Mouse (Mus musculus) liver, postnatal 0 days (tissue): ENCODE results near the gene Slco2b1. TPM values are rescaled to one million over a fixed set of nuclear protein-coding genes. Genes with fewer than 3 reads are reported as not detected.

Experiments
- ATAC-seq: fragments of 200-750 bp; cut with Nextera tagmentation; 2 replicates; pipeline ENCODE4 v1.8.0; 2017; ENCODE audit warnings: mild to moderate bottlenecking, moderate library complexity
- DNase-seq: peaks from one replicate; pipeline ENCODE4 v3.0.0-alpha.2; 2016
- H3K27ac ChIP-seq: fragments of 300-500 bp; sonication (generic); 2 replicates; pipeline ENCODE4 v1.5.1; 2014; ENCODE audit warnings: antibody characterized with exemption, moderate library complexity, mild to moderate bottlenecking, low read depth
- H3K27me3 ChIP-seq: fragments of 300-500 bp; sonication (generic); 2 replicates; pipeline ENCODE4 v1.6.1; 2014; ENCODE audit warnings: low read length, control low read depth, mixed read lengths; ENCODE audit not compliant: insufficient read depth
- H3K36me3 ChIP-seq: fragments of 300-500 bp; sonication (generic); replicated peaks from 2 replicates; pipeline ENCODE4 v1.6.1; 2014; ENCODE audit warnings: mild to moderate bottlenecking, control low read depth, low read length, moderate library complexity, mixed read lengths; ENCODE audit not compliant: insufficient read depth
- H3K4me1 ChIP-seq: fragments of 300-500 bp; sonication (generic); 2 replicates; pipeline ENCODE4 v1.6.1; 2014; ENCODE audit warnings: antibody characterized with exemption, mild to moderate bottlenecking, control low read depth; ENCODE audit not compliant: insufficient read depth
- H3K4me2 ChIP-seq: fragments of 300-500 bp; sonication (generic); 2 replicates; pipeline ENCODE4 v1.6.1; 2014; ENCODE audit warnings: low read depth, mild to moderate bottlenecking, low read length, moderate library complexity, mixed read lengths
- H3K4me3 ChIP-seq: fragments of 300-500 bp; sonication (generic); 2 replicates; pipeline ENCODE4 v1.5.1; 2014; ENCODE audit warnings: low read depth, low read length
- H3K9ac ChIP-seq: fragments of 300-500 bp; sonication (generic); replicated peaks from 2 replicates; pipeline ENCODE4 v1.6.1; 2014; ENCODE audit warnings: mild to moderate bottlenecking, moderate library complexity
- H3K9me3 ChIP-seq: fragments of 300-500 bp; sonication (generic); 2 replicates; pipeline ENCODE4 v1.6.1; 2016; ENCODE audit warnings: mild to moderate bottlenecking, control low read depth, low read length, mixed read lengths
- CTCF ChIP-seq: sonication (generic); IDR thresholded peaks from 2 replicates; pipeline ENCODE4 v1.5.1; 2016; ENCODE audit warnings: antibody characterized with exemption, low read depth
- EP300 ChIP-seq: IDR thresholded peaks from 2 replicates; pipeline ENCODE4 v1.6.1; 2016; ENCODE audit warnings: antibody characterized with exemption, low read depth, mild to moderate bottlenecking
- WGBS: fragments of 180-500 bp; shearing (Covaris S2); extraction: QIAGEN DNeasy Blood & Tissue Kit; methylation state at CpG from one replicate; pipeline ENCODE4 v1.1.7; 2014; ENCODE audit not compliant: insufficient replicate concordance; 5-methylcytosine and 5-hydroxymethylcytosine counted together
- polyA plus RNA-seq: library from polyadenylated mRNA; unstranded; fragments of >200 nt; fragmentation: Nextera tagmentation; extraction: Ambion mirVana; gene quantifications from 2 replicates; pipeline ENCODE4 v1.2.1, GENCODE M21; 2015

The Slco2b1 gene
- polyA plus RNA-seq, 1 experiment from 2014 or later, result 0.68 TPM

DNA sequence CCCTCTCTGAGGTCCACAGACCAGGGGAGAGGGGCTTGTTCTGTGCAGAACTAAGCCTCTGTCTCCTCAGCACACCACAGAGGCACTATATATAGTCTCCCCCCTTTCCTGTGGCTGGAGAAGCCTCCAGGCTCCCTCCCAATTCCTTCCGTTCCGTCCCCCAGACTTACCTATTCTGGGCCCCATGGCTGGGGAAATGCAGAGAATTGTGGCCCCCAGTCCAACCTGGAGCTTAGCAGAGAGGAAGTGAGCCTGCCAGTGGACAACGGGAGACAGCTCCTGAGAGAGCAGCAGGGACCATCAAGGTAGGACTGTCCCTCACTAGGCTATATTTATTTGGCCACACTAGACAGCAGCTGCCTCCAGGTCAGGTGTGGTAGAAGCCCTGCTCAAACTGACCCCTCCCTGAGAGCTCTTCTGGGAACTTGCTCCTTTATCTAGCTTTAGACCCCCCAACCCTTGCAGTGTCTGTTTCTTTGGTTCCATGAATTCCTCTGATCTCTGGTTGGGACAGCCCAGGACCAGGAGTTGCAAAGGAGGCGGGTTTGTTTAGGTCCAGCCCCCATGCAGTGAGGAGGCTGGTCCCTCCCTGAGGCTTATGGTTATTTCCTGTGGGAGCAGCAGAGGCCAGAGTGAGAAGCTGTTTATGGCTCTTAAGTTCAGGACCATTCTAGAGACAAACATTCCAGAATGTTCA, 4.7 kb downstream of the Slco2b1 start:
- no peaks in the 10 kb centered on the region for H3K27me3 ChIP-seq
- no peak for ATAC-seq
- no peaks in the 10 kb centered on the region for H3K9me3 ChIP-seq
- no peak for TF ChIP-seq CTCF
- no peak for TF ChIP-seq EP300
- WGBS, result 30% methylated on average over 4 of the region's 4 CpGs
- H3K4me3 ChIP-seq, result no peak overlapping the region
- no peak overlapping the region for H3K4me2 ChIP-seq
- no peak overlapping the region; the same call in 1 of the 2 replicates for H3K9ac ChIP-seq
- no peaks in the 10 kb centered on the region for H3K36me3 ChIP-seq
- no peak overlapping the region for H3K27ac ChIP-seq
- no peaks in the 10 kb centered on the region for H3K4me1 ChIP-seq
- DNase-seq, result no peak

DNA sequence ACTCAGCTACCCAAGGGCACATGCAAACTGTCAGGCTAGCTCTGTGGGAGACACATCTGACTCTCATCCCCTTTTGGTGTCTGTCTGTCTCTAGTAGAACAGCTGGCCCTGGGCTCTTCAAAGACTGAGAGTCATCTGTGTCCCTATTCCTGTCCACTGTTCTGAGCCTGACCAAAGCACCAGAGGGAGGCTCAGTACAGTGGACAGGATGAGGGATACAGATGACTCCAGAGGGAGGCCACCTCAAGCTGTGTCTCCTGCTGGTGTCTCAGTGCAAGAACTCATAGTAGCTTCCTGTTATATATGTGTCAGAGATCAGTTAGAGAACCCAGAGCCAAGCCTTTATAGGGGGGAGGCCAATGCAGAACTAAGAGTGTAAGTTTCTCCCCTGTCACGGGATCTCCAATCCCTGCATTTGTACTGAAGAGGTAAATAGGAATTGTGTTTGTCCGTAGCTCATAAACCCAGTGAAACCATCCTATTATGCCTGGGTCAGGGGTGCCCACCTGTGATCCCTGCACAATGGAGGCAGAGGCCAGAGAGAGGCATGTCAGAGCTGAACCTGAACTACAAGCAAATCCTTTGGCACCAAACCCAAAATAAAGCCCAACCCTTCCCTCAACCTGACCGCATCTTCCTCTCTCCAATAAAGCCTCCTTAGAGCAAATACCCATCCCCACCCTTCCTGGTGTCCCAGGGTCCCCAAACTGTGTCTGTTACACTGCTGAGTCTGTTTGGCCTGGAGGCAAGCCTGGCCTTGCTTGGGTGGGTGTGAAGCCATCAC, 6.2 kb downstream of the Slco2b1 start:
- TF ChIP-seq EP300, result no peak
- TF ChIP-seq CTCF, result no peak
- no peak overlapping the region for H3K9ac ChIP-seq
- no peak for DNase-seq

GRCm38 (mm10) chr7:99702201-99702600, 8.9 kb downstream of the Slco2b1 start:
- H3K27ac ChIP-seq, result no peak overlapping the region
- WGBS, result 44% methylated on average over 6 of the region's 6 CpGs
- no peaks in the 10 kb centered on the region for H3K4me1 ChIP-seq
- H3K4me3 ChIP-seq, result no peak overlapping the region
- no peaks in the 10 kb centered on the region for H3K9me3 ChIP-seq
- no peak overlapping the region for H3K4me2 ChIP-seq
- TF ChIP-seq CTCF (no peak), EP300 (peak; percentile 39; the same call in 1 of the 2 replicates)
- no peaks in the 10 kb centered on the region for H3K36me3 ChIP-seq
- DNase-seq (no peak), ATAC-seq (peak; percentile 10; the same call in 1 of the 2 replicates)
- H3K9ac ChIP-seq, result no peak overlapping the region
- H3K27me3 ChIP-seq, result no peaks in the 10 kb centered on the region

More for the DNA sequence above, 6.2 kb downstream of the Slco2b1 start:
- no peaks in the 10 kb centered on the region for H3K4me1 ChIP-seq
- H3K4me3 ChIP-seq, result no peak overlapping the region
- WGBS, result 71% methylated on average over 3 of the region's 3 CpGs
- no peak overlapping the region for H3K27ac ChIP-seq
- no peak overlapping the region for H3K4me2 ChIP-seq
- ATAC-seq, result no peak
- no peaks in the 10 kb centered on the region for H3K9me3 ChIP-seq
- H3K27me3 ChIP-seq, result no peaks in the 10 kb centered on the region
- H3K36me3 ChIP-seq, result no peaks in the 10 kb centered on the region

DNA sequence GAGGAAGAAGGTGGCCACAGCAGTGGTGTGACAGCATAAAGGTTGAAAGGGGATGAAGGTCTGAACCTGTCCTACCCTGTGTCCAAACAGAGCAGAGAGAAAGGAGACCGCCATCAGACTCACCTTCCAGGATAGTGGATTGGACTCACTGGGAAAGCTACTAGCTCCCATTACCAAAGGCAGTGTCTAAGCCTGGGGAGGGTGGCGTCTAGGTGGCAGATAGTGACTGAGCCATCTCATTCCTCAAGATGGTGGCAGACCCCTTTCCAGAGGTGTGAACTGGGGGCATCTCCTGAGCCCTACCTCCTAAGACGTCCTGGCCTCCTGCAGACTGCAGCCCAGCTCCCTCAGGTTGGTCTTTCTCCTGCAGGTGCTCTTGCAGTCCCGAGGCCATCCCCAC, 10.5 kb downstream of the Slco2b1 start:
- Histone ChIP-seq H3K9me3 (no peaks in the 10 kb centered on the region), H3K36me3 (no peaks in the 10 kb centered on the region), H3K27me3 (no peaks in the 10 kb centered on the region), H3K4me2 (no peak overlapping the region), H3K4me1 (no peaks in the 10 kb centered on the region), H3K9ac (no peak overlapping the region), H3K27ac (no peak overlapping the region), H3K4me3 (no peak overlapping the region)
- ATAC-seq, result no peak
- WGBS, result 72% methylated on average over 4 of the region's 4 CpGs
- no peak for TF ChIP-seq CTCF
- TF ChIP-seq EP300, result no peak
- no peak for DNase-seq

DNA sequence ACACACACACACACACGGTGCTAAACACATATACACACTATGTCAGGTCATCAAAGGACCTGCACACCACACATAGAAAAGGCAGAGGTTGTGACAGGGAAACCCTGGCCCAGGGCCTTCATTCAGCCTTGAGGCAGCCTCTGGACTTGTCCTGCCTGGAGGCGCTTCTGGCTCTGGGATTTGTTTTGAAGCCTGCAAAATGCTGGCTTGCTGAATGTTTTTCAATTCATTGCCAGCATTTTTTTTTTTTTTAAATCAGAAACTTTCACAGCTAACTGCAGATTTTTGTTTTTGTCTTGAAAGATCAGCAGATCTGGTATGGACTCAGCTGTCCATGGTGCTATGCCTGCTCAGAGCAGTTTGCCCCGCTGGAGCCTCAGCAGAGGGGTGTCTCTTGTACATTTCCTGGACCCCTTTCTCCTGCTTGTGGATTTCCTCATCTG, 11.4 kb downstream of the Slco2b1 start:
- Histone ChIP-seq H3K4me1 (no peaks in the 10 kb centered on the region), H3K4me2 (no peak overlapping the region), H3K36me3 (no peaks in the 10 kb centered on the region), H3K9ac (no peak overlapping the region), H3K4me3 (no peak overlapping the region), H3K27me3 (no peaks in the 10 kb centered on the region), H3K9me3 (no peaks in the 10 kb centered on the region), H3K27ac (no peak overlapping the region)
- WGBS, result 62% methylated on average over 3 of the region's 3 CpGs
- no peak for TF ChIP-seq CTCF
- no peak for TF ChIP-seq EP300
- no peak for DNase-seq
- ATAC-seq, result no peak

DNA sequence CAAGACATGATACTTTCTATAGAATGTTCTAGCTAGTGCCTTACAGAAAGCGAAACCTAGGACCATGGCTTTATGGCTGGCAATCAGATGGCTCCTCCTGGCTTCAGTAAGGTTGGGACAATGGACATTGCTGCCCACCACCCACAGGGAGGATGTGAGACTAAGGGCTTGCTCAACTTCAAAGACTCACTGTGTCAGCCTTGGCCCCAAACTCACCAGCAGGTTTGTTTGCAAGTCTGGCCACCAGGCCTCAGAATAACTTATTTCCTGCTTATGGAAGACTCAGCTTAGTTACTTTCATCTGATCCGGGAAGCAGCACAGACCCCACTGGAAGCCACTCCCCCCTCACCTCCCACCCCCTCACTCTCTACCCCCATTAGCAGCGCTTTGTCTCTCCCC, 12.0 kb downstream of the Slco2b1 start:
- DNase-seq, result no peak
- no peak for TF ChIP-seq CTCF

More for the DNA sequence above, 12.0 kb downstream of the Slco2b1 start:
- 66% methylated on average over 3 of the region's 3 CpGs for WGBS
- Histone ChIP-seq H3K27ac (no peak overlapping the region), H3K9ac (no peak overlapping the region), H3K4me3 (no peak overlapping the region), H3K9me3 (no peaks in the 10 kb centered on the region), H3K36me3 (no peaks in the 10 kb centered on the region), H3K27me3 (no peaks in the 10 kb centered on the region), H3K4me1 (no peaks in the 10 kb centered on the region), H3K4me2 (no peak overlapping the region)
- no peak for ATAC-seq
